Mouse (Mus musculus) fibroblast of lung, adult 2 months (primary cell): ENCODE measurements around the gene Slc22a19.
"Not testable (repeated sequence)": the region's sequence is repeated elsewhere in the genome, so short reads cannot be mapped to it uniquely, and the experiment has no call there.

ENCODE experiments used
- DNase-seq: peaks from one replicate; pipeline ENCODE4 v3.0.0-alpha.2; 2011; ENCODE audit warnings: low read depth

The Slc22a19 gene

GRCm38 (mm10) chr19:7711148-7711547, at the start of gene Slc22a19:
Gene Slc22a19 (minus strand): TSS chr19:7711310.
- no peak for DNase-seq

DNA sequence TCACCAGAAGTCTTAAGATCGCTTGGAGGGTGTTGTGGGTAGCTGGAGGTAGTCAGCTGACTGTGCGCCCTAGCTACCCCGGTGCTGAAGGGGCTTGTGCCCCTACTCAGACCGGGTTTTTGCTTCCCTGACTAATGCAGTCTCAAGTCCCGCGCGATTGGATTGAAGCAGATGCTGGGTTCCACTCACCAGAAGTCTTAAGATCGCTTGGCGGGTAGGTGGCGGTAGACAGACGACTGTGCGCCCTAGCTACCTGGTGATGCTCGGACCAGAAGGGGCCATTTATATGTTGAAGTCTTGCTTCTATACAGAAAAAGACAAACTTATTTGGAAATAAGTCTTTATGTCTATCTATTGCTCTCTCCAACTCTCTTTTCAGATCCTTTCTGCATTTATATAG, 42.3 kb upstream of the Slc22a19 start:
- DNase-seq, result not testable (repeated sequence)

DNA sequence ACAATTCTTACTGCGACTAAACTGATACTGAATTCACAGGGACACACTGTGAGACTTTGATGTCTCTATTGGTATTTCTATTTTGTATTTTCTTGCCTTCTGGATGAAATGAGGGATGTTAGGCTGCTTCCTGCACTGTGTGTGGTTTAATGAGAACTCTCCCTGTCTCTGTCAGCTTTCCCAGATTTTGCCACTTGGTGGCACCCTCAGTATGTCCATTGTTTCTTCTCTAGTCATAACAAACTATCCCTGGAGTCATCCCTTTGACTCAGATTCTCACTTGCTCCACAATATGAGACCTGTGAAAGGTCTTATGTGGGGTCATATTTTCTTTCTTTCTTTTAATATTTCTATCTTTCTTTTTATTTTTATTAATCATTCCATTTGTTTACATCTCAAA, 18.4 kb upstream of the Slc22a19 start:
- no peak for DNase-seq

DNA sequence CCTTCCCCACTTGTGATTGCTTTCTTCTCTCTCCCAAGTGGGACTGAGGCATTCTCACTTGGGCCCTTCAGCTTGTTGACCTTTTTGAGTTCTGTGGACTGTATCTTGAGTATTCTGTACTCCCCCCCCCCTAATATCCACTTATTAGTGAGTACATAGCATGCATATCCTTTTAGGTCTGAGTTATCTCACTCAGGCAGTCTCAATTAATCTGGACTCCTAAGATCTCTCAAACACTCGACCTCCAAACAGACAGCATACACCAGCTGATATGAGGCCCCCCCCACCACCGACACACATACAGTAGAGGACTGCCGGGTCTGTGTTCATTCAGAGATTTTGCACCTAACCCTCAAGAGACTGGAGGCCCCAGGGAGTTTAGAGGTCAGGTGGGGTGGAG, 18.0 kb downstream of the Slc22a19 start:
- not testable (repeated sequence) for DNase-seq

- DNase-seq, result no peak
Observed at GRCm38 (mm10) chr19:7691259-7691658, 19.9 kb downstream of the Slc22a19 start.

DNA sequence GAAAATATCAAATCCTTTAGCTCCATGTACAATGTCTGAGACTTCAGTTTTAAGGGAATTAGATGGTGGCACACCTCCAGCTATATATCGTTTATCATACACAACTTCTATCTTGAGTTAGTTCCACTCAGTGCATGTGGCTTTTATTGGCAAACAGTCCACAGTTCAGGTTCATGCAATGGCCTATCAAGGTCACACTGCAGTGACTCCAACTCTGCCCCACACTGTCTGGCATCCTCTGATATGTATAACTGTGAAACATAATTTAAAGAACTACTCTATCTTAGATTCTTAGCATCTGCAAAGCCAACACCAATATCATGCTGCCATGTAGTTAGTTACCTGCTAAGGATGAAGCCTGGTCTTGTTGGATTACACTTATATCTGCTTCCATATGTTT, 23.1 kb downstream of the Slc22a19 start:
- DNase-seq, result no peak

DNA sequence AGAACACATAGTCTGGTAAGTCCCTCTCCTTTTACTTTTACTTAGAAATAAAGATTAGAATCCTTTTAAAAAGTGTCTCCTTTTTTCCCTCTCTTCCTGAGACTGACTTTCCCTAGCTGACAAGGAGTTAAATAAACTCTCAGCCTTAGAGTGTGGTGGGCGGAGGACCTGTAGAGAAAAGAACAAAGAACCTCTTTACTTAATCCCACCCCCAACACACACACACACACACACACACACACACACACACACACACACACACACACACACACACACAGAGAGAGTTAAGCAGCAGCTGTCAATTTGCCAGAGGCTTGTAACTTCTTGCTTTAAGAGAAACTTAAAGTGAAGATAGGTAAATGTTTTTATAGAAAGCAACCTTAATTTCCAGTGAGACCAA, 39.1 kb downstream of the Slc22a19 start:
- DNase-seq, result no peak

DNA sequence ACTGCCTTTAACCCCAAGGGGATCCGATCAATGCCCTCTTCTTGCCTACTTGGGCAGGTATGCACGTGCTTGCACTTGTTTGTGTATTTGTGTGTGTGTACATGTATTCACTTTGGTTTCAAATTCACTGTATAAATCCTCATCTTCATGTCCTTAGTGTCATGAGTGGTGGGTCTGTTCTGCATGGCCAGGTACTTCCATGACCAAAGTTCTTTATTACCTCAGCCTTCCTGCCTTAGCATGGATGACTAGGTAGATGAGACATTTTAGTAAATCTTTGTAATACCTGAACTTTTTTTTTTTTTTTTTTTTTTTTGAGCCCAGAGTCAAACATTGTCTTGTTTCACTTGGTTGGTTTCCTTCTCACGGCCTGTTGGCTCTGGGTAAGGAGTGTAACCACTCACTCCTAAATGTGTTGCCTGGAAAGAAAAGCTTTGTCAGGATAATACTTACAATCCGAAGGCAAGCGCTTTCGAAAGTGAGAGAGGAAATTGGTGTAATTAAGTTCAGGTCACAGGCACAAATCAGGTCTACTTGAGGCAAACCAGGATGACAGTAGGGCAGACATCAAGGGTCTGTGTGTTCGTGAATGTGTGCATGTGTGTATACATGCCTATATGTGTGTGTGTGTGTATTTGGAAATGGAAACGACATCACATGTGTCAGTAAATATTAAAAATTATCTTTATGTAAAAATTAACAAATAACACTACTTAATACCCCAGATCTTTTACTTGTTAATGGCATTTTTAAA, 62.0 kb downstream of the Slc22a19 start:
- DNase-seq, result no peak

DNA sequence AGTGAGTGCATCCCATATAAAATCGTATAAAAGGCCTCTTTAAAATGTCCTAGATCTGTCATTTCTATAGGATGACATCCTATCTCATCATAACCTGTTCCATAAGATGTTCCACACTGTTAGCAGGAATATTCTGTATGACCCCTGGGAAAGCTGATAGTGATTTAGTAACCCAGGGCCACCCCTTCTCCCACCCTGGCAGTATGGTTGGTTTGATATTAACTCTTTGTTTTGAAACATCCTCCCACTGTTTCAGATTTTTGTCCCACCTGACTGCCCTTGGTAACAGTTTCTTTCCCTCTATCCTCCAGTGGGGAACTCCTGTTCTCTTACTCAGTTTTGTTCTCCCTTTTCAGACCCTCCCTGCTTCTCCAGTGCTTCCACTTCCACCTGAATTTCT, 77.3 kb downstream of the Slc22a19 start:
- DNase-seq, result no peak

DNA sequence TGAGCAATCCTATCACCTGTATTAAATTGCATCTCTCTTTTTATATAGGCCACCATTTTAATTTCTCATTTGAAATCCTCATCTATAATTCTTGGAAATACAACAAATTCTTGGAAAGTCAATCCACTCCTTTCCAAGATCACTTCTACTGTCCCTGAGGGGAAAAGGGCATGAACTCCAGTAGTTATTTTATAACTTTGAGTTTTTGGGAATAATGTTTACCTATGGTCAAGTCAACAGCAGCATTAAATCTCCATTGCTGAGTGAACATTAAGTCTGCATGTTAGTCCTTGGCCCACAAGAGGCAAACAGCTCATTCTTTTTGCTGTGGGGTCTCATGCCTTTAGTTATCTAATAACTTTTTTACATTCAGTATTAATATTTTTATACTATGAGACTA, 78.1 kb downstream of the Slc22a19 start:
- no peak for DNase-seq
